7 mouse cellular contexts compared by ENCODE assay signal in the genomic region with DNA sequence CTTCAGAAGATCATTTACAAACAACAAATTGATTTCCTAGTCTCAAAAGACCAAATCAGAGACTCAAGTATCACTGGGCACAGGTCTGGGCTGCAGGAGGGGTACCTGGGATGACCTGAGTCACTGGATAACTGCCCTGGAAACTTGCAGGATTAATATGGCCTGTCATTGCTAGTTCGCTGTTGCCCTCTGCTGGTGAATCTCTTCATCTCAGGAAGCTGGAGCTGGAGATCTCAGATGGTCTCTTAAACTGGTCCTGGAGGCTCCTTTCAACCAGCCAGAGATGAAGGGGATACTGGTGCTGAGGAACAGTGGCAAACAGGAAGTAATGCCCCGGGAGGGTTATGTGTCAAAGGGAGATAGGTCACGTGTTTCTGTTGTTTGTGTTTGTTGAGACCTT.
DNase-seq lines count a peak whose midpoint lies in the region; ATAC-seq and TF ChIP-seq lines count a peak whose summit lies in the region.

No protein-coding gene starts in this region.

- H3K36me3 ChIP-seq in intestine, embryonic 15.5 days, result no peaks in the 10 kb centered on the region
- H3K36me3 ChIP-seq in midbrain, embryonic 13.5 days, result no peaks in the 10 kb centered on the region
- H3K36me3 ChIP-seq in splenic B cell, adult 2 months (ENCODE audit: control insufficient read depth, insufficient read depth, low read length, poor library complexity, severe bottlenecking), result no peaks in the 10 kb centered on the region

- TF ChIP-seq CTCF in cerebellum, adult 2 months (IDR thresholded peaks at IDR 0.05; ENCODE audit: borderline replicate concordance, insufficient read depth, low read depth, low read length), result peak; percentile 66
- peak; percentile 84 for TF ChIP-seq CTCF in left cerebral cortex, adult 2 months (IDR thresholded peaks at IDR 0.05)

- no peak overlapping the region for H3K4me3 ChIP-seq in cerebellum, adult 2 months (replicated peaks; ENCODE audit: insufficient read depth, low read depth, low read length)
- H3K4me3 ChIP-seq in intestine, embryonic 15.5 days (replicated peaks), result no peak overlapping the region
- no peak overlapping the region for H3K4me3 ChIP-seq in left cerebral cortex, adult 2 months
- H3K4me3 ChIP-seq in midbrain, embryonic 13.5 days (replicated peaks), result no peak overlapping the region

- no peak overlapping the region for H3K9ac ChIP-seq in intestine, embryonic 15.5 days
- H3K9ac ChIP-seq in midbrain, embryonic 13.5 days (replicated peaks), result no peak overlapping the region

- H3K27me3 ChIP-seq in cerebellum, adult 2 months (ENCODE audit: control insufficient read depth, insufficient read depth, low read length), result no peaks in the 10 kb centered on the region
- H3K27me3 ChIP-seq in intestine, embryonic 15.5 days (replicated peaks), result no peaks in the 10 kb centered on the region
- no peaks in the 10 kb centered on the region for H3K27me3 ChIP-seq in midbrain, embryonic 13.5 days
- no peaks in the 10 kb centered on the region for H3K27me3 ChIP-seq in splenic B cell, adult 2 months (ENCODE audit: control insufficient read depth, insufficient read depth, low read length, poor library complexity, severe bottlenecking)

- H3K9me3 ChIP-seq in intestine, embryonic 15.5 days, result no peaks in the 10 kb centered on the region
- no peaks in the 10 kb centered on the region for H3K9me3 ChIP-seq in midbrain, embryonic 13.5 days

- no peak overlapping the region for H3K4me2 ChIP-seq in intestine, embryonic 15.5 days (replicated peaks)
- H3K4me2 ChIP-seq in midbrain, embryonic 13.5 days (replicated peaks), result no peak overlapping the region

- 16% methylated on average over 3 of the region's 3 CpGs for whole genome bisulfite sequencing in cerebellum, adult 2 months
- WGBS in intestine, embryonic 15.5 days, result 5% methylated on average over 3 of the region's 3 CpGs
- WGBS in midbrain, embryonic 13.5 days, result 10% methylated on average over 3 of the region's 3 CpGs

- TF ChIP-seq POLR2A in cerebellum, adult 2 months (IDR thresholded peaks at IDR 0.05; ENCODE audit: borderline replicate concordance, insufficient read depth, low read length), result no peak

- peak; percentile 88 for DNase-seq in adipocyte (ENCODE audit: low spot score)
- DNase-seq in cerebellum, adult 2 months, result peak; percentile 33 to 44
- DNase-seq in left cerebral cortex, adult 2 months (ENCODE audit: extremely low spot score in 1 of 2, low spot score in 2 of 2), result peak; percentile 72 to 73
- DNase-seq in splenic B cell, adult 2 months (ENCODE audit: low read depth, low spot score), result peak; percentile 61

- intact Hi-C loops in left cerebral cortex, adult 2 months (cut with DNase I), result loop anchor here (1.0 to 2.0 kb wide), 3 partner anchors 84 to 1367 kb away; no protein-coding TSS in a partner anchor

- peak; percentile 89 for ATAC-seq in frontal cortex, adult (ENCODE audit: low TSS enrichment)
- peak; percentile 6; the same call in 1 of the 2 replicates for ATAC-seq in intestine, embryonic 15.5 days
- 0 out of 2 replicates have a peak, but pooled peaks have one; percentile 63 for ATAC-seq in midbrain, embryonic 13.5 days

- no peaks in the 10 kb centered on the region for H3K4me1 ChIP-seq in cerebellum, adult 2 months (ENCODE audit: control insufficient read depth, insufficient read depth, low read length)
- no peaks in the 10 kb centered on the region for H3K4me1 ChIP-seq in intestine, embryonic 15.5 days (replicated peaks)
- H3K4me1 ChIP-seq in midbrain, embryonic 13.5 days (replicated peaks), result no peaks in the 10 kb centered on the region

- no peak overlapping the region for H3K27ac ChIP-seq in cerebellum, adult 2 months (ENCODE audit: insufficient read depth, low read length)
- H3K27ac ChIP-seq in intestine, embryonic 15.5 days, result no peak overlapping the region
- no peak overlapping the region for H3K27ac ChIP-seq in left cerebral cortex, adult 2 months
- no peak overlapping the region for H3K27ac ChIP-seq in midbrain, embryonic 13.5 days

Comparison
In these comparisons a context has a peak if more than half of its experiments do, and no peak if none do; other contexts are left out.
1. ATAC-seq: peak in every context shown above with its lines; median percentile 89 in frontal cortex, adult; 63 in midbrain, embryonic 13.5 days; 6 in intestine, embryonic 15.5 days.